Mouse (Mus musculus): Measurements from ENCODE around the gene Dennd1a.

DNA sequence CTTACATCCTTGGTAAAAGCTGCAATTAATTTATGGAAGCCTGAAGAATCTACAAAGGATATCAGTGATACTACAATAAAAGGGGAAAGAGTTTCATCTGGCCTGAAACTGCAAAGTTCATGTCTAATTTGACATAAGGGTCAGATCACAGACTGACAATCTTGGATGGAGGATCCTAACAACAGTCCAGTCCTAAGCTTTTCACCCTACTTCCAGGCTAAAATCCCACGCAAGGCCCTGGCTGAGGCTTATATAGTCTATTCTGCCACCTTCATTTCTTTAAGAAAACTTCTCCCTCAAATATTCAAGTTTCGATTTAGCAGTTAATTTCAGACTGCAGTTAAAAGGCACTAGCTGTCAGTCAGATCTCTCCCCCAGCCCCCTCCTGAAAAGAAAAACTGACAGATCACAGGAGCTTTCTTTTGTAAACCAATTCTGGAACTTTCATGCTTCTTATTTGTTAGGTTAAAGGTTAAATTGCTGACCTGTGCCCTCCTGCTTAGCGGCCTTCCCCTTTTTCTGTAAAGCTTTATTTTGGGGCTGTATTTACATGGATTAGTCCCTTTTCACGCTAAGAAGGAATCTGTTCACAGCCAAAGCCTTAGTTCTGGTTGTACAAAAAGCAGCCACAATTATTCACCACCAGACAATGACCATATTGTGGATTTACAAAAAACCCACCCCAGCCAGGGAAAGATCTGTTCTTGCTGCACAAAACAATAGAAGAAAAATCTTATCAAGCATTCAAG lies 66.3 kb downstream of the Dennd1a start:
- no peak for TF ChIP-seq CTCF (conservative IDR thresholded peaks at IDR 0.05; ENCODE audit: low read length)
- TF ChIP-seq POU5F1 (IDR thresholded peaks at IDR 0.05; ENCODE audit: borderline replicate concordance, low read length): no peak
